In genomic region chr12:100983565-100983964, GRCm38 (mm10) we compare ENCODE assay signal across 17 mouse cellular contexts. TPM values are rescaled to one million over a fixed set of nuclear protein-coding genes. Genes with fewer than 3 reads are reported as not detected.
DNase-seq lines count a peak whose midpoint lies in the region; ATAC-seq lines count a peak whose summit lies in the region.
"Had no signal": no experiment of that assay in that cellular context is flagged by ENCODE, and none has a peak within 500 bp of the region (broad histone marks: within the 10 kb centered on the region; RNA-seq: fewer than 3 reads in every experiment).

No protein-coding gene starts in this region.

- no peak overlapping the region for H3K4me2 ChIP-seq in forebrain, embryonic 13.5 days
- H3K4me2 ChIP-seq in forebrain, embryonic 11.5 days (ENCODE audit: low read depth, low read length, severe bottlenecking) = no peak overlapping the region
- H3K4me2 ChIP-seq in midbrain, embryonic 12.5 days (replicated peaks) = no peak overlapping the region
- no peak overlapping the region for H3K4me2 ChIP-seq in midbrain, embryonic 11.5 days
- H3K4me2 ChIP-seq in hindbrain, embryonic 15.5 days = no peak overlapping the region
- H3K4me2 ChIP-seq in neural tube, embryonic 13.5 days = no peak overlapping the region
- H3K4me2 ChIP-seq: embryonic facial prominence, embryonic 15.5 days; lung, embryonic 14.5 days had no signal

- H3K4me1 ChIP-seq in forebrain, embryonic 13.5 days = peaks cover 67% of the 10 kb centered on the region
- H3K4me1 ChIP-seq in forebrain, embryonic 11.5 days (replicated peaks; ENCODE audit: control insufficient read depth, insufficient read depth, low read length) = peaks cover 2% of the 10 kb centered on the region; the same call in 1 of the 2 replicates
- H3K4me1 ChIP-seq in midbrain, embryonic 12.5 days = peaks cover 34% of the 10 kb centered on the region
- H3K4me1 ChIP-seq in midbrain, embryonic 11.5 days (ENCODE audit: control insufficient read depth, insufficient read depth, low read length) = peaks cover 9% of the 10 kb centered on the region
- H3K4me1 ChIP-seq in hindbrain, embryonic 15.5 days (replicated peaks) = peaks cover 51% of the 10 kb centered on the region
- peaks cover 47% of the 10 kb centered on the region for H3K4me1 ChIP-seq in neural tube, embryonic 13.5 days (replicated peaks)

- no peak overlapping the region for H3K9ac ChIP-seq in forebrain, embryonic 13.5 days
- H3K9ac ChIP-seq in forebrain, embryonic 11.5 days (ENCODE audit: low read length) = no peak overlapping the region
- H3K9ac ChIP-seq in midbrain, embryonic 12.5 days (replicated peaks) = no peak overlapping the region
- no peak overlapping the region; the same call in 1 of the 2 replicates for H3K9ac ChIP-seq in midbrain, embryonic 11.5 days (ENCODE audit: low read length)
- H3K9ac ChIP-seq in hindbrain, embryonic 15.5 days = peak overlapping the region; percentile 2; the same call in 1 of the 2 replicates
- peak overlapping the region; percentile 17; the same call in 1 of the 2 replicates for H3K9ac ChIP-seq in neural tube, embryonic 13.5 days
- H3K9ac ChIP-seq: embryonic facial prominence, embryonic 15.5 days; lung, embryonic 14.5 days had no signal

- peak overlapping the region; percentile 57; the same call in 1 of the 2 replicates for H3K27ac ChIP-seq in forebrain, embryonic 13.5 days
- H3K27ac ChIP-seq in forebrain, embryonic 11.5 days (ENCODE audit: low read depth, low read length) = no peak overlapping the region
- H3K27ac ChIP-seq in midbrain, embryonic 12.5 days (replicated peaks) = 0 out of 2 replicates have a peak overlapping the region, but pooled peaks have one; percentile 15
- H3K27ac ChIP-seq in midbrain, embryonic 11.5 days (ENCODE audit: low read depth, low read length) = no peak overlapping the region
- H3K27ac ChIP-seq in hindbrain, embryonic 15.5 days (replicated peaks) = peak overlapping the region; percentile 34; the same call in 1 of the 2 replicates
- no peak overlapping the region for H3K27ac ChIP-seq in neural tube, embryonic 13.5 days (replicated peaks)
- H3K27ac ChIP-seq: embryonic facial prominence, embryonic 15.5 days had no signal

- H3K4me3 ChIP-seq in forebrain, embryonic 13.5 days = no peak overlapping the region
- no peak overlapping the region for H3K4me3 ChIP-seq in forebrain, embryonic 11.5 days (ENCODE audit: low read depth, low read length)
- no peak overlapping the region for H3K4me3 ChIP-seq in midbrain, embryonic 12.5 days
- no peak overlapping the region for H3K4me3 ChIP-seq in midbrain, embryonic 11.5 days (ENCODE audit: low read depth, low read length)
- H3K4me3 ChIP-seq in hindbrain, embryonic 15.5 days = no peak overlapping the region
- H3K4me3 ChIP-seq in neural tube, embryonic 13.5 days = no peak overlapping the region
- H3K4me3 ChIP-seq: embryonic facial prominence, embryonic 15.5 days had no signal

- ATAC-seq in forebrain, embryonic 13.5 days = no peak
- no peak for ATAC-seq in forebrain, embryonic 11.5 days (replicated peaks; ENCODE audit: low FRiP score)
- no peak for ATAC-seq in midbrain, embryonic 12.5 days (ENCODE audit: low FRiP score, low read depth)
- no peak for ATAC-seq in midbrain, embryonic 11.5 days (ENCODE audit: low FRiP score)
- ATAC-seq in hindbrain, embryonic 15.5 days (ENCODE audit: low FRiP score, low read depth) = peak; percentile 40; the same call in 1 of the 2 replicates
- ATAC-seq in neural tube, embryonic 13.5 days (ENCODE audit: low read depth) = peak; percentile 19; the same call in 1 of the 2 replicates
- ATAC-seq: intestine, embryonic 16.5 days had no signal

- no peak for DNase-seq in forebrain, embryonic 11.5 days (ENCODE audit: low spot score)
- DNase-seq in midbrain, embryonic 11.5 days (ENCODE audit: low spot score, missing footprints) = no peak
- no peak for DNase-seq in gastrocnemius, adult 18-20 months (ENCODE audit: low spot score)
- DNase-seq in adrenal gland, postnatal 25 days = no peak
- DNase-seq: adrenal gland, adult 8-10 months; B cell, adult 2 months; heart, postnatal 14 days; kidney, postnatal 14 days; liver; lung, embryonic 14.5 days; right cerebral cortex, postnatal 25 days had no signal

- no peaks in the 10 kb centered on the region for H3K9me3 ChIP-seq in forebrain, embryonic 13.5 days (replicated peaks)
- H3K9me3 ChIP-seq in forebrain, embryonic 11.5 days (ENCODE audit: control insufficient read depth, low read length) = no peaks in the 10 kb centered on the region
- H3K9me3 ChIP-seq in midbrain, embryonic 12.5 days = no peaks in the 10 kb centered on the region
- no peaks in the 10 kb centered on the region for H3K9me3 ChIP-seq in midbrain, embryonic 11.5 days (ENCODE audit: control insufficient read depth, low read length)
- no peaks in the 10 kb centered on the region for H3K9me3 ChIP-seq in hindbrain, embryonic 15.5 days
- H3K9me3 ChIP-seq in neural tube, embryonic 13.5 days = no peaks in the 10 kb centered on the region
- H3K9me3 ChIP-seq: embryonic facial prominence, embryonic 15.5 days had no signal

- H3K36me3 ChIP-seq in forebrain, embryonic 13.5 days (ENCODE audit: poor library complexity, severe bottlenecking) = peaks cover 10% of the 10 kb centered on the region; the same call in 1 of the 2 replicates
- H3K36me3 ChIP-seq in forebrain, embryonic 11.5 days (ENCODE audit: control insufficient read depth, insufficient read depth, low read length) = no peaks in the 10 kb centered on the region
- H3K36me3 ChIP-seq in midbrain, embryonic 12.5 days = peaks cover 7% of the 10 kb centered on the region; the same call in 1 of the 2 replicates
- no peaks in the 10 kb centered on the region for H3K36me3 ChIP-seq in midbrain, embryonic 11.5 days (ENCODE audit: control insufficient read depth, insufficient read depth, low read length)
- H3K36me3 ChIP-seq in hindbrain, embryonic 15.5 days = no peaks in the 10 kb centered on the region
- no peaks in the 10 kb centered on the region for H3K36me3 ChIP-seq in neural tube, embryonic 13.5 days
- H3K36me3 ChIP-seq: embryonic facial prominence, embryonic 15.5 days had no signal

- H3K27me3 ChIP-seq in forebrain, embryonic 13.5 days = no peaks in the 10 kb centered on the region
- H3K27me3 ChIP-seq in forebrain, embryonic 11.5 days (ENCODE audit: control insufficient read depth, insufficient read depth, low read length) = no peaks in the 10 kb centered on the region
- H3K27me3 ChIP-seq in midbrain, embryonic 12.5 days = 0 out of 2 replicates have a peak, but pooled peaks cover 4% of the 10 kb centered on the region
- no peaks in the 10 kb centered on the region for H3K27me3 ChIP-seq in midbrain, embryonic 11.5 days (ENCODE audit: control insufficient read depth, insufficient read depth, low read length)
- no peaks in the 10 kb centered on the region for H3K27me3 ChIP-seq in hindbrain, embryonic 15.5 days
- H3K27me3 ChIP-seq in neural tube, embryonic 13.5 days = peaks cover 6% of the 10 kb centered on the region; the same call in 1 of the 2 replicates
- H3K27me3 ChIP-seq: embryonic facial prominence, embryonic 15.5 days had no signal

- 75% methylated on average over 11 of the region's 11 CpGs for WGBS in forebrain, embryonic 13.5 days
- WGBS in forebrain, embryonic 11.5 days = 85% methylated on average over 11 of the region's 11 CpGs
- 83% methylated on average over 11 of the region's 11 CpGs for WGBS in midbrain, embryonic 12.5 days
- 89% methylated on average over 11 of the region's 11 CpGs for WGBS in midbrain, embryonic 11.5 days
- WGBS in hindbrain, embryonic 15.5 days = 48% methylated on average over 11 of the region's 11 CpGs
- WGBS in neural tube, embryonic 13.5 days = 57% methylated on average over 11 of the region's 11 CpGs

RNA-seq across cellular contexts. Expression of gene Ccdc88c, which starts 45.3 kb away (rescaled TPM):
- 20.7 and 21.4 TPM in 2 replicates for polyA plus RNA-seq in forebrain, embryonic 13.5 days (2015; fragmentation: Nextera tagmentation; extraction: Ambion mirVana)
- polyA plus RNA-seq in forebrain, embryonic 11.5 days (2014; fragmentation: Nextera tagmentation; extraction: Ambion mirVana) = 22.5 and 27.7 TPM in 2 replicates
- polyA plus RNA-seq in midbrain, embryonic 12.5 days (2016; fragmentation: Nextera tagmentation; extraction: Ambion mirVana) = 17.1 and 19.6 TPM in 2 replicates
- 11.0 TPM in 2 replicates for polyA plus RNA-seq in midbrain, embryonic 11.5 days (2014; fragmentation: Nextera tagmentation; extraction: Ambion mirVana)
- polyA plus RNA-seq in hindbrain, embryonic 15.5 days (2015; fragmentation: Nextera tagmentation; extraction: Ambion mirVana) = 10.6 and 11.8 TPM in 2 replicates
- 11.0 and 11.8 TPM in 2 replicates for polyA plus RNA-seq in neural tube, embryonic 13.5 days (2015; fragmentation: Nextera tagmentation; extraction: Ambion mirVana)
- 10 to 100 TPM; 30.1 to 34.5 TPM for total RNA-seq in gastrocnemius, adult 18-20 months (2021)
- total RNA-seq in adrenal gland, postnatal 25 days (2021) = 2.3 and 4.6 TPM in 2 replicates

Comparison
In these comparisons a context has a peak if more than half of its experiments do, and no peak if none do; other contexts are left out.
1. H3K27ac ChIP-seq: peak in forebrain, embryonic 13.5 days (single experiment), midbrain, embryonic 12.5 days (single experiment) and hindbrain, embryonic 15.5 days (single experiment); none in forebrain, embryonic 11.5 days (single experiment), midbrain, embryonic 11.5 days (single experiment) and neural tube, embryonic 13.5 days (single experiment).
2. ATAC-seq: peak in hindbrain, embryonic 15.5 days (single experiment) and neural tube, embryonic 13.5 days (single experiment); none in forebrain, embryonic 13.5 days (single experiment), forebrain, embryonic 11.5 days (single experiment), midbrain, embryonic 12.5 days (single experiment) and midbrain, embryonic 11.5 days (single experiment).
3. H3K9ac ChIP-seq: peak in hindbrain, embryonic 15.5 days (single experiment) and neural tube, embryonic 13.5 days (single experiment); none in forebrain, embryonic 13.5 days (single experiment), forebrain, embryonic 11.5 days (single experiment), midbrain, embryonic 12.5 days (single experiment) and midbrain, embryonic 11.5 days (single experiment).